Mouse (Mus musculus): ENCODE results near the gene Papolg. TPM values are rescaled to one million over a fixed set of nuclear protein-coding genes. Genes with fewer than 3 reads are reported as not detected.
A peak's percentile ranks its signal among the peaks of the same experiment; 100 is the strongest.
"Not testable (repeated sequence)": the region's sequence is repeated elsewhere in the genome, so short reads cannot be mapped to it uniquely, and the experiment has no call there.

Papolg gene
- total RNA-seq (2014; fragmentation: Nextera tagmentation) (10.7 and 16.3 TPM in 2 replicates), total RNA-seq (2017) (13.5 and 20.5 TPM in 2 replicates)

GRCm38 (mm10) chr11:23895060-23895426 is at the start of gene Papolg:
Gene Papolg, minus strand, starts transcription at chr11:23895253.
- peak; percentile 100 for ATAC-seq (replicated peaks; ENCODE audit: low FRiP score, low TSS enrichment, poor library complexity, severe bottlenecking)

DNA sequence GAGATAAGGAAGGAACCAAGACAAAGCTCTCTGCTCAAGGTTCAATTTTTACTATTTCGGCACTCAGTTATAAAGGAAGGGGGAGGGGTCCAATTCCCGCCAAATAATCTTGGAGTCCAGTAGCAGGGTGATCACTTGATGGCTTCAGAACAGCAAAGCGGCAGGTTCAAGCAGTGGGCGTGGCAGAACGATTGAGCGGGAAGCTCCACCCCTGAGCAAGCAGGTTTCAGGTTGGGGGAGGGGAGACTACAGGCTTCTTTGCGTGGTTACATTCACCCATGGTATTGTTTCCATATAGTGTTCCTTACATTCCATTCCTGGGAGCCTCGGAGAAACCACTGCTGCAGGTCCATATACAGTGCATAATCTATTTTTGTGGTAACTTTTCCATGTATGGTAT is 33.1 kb upstream of the Papolg start:
- ATAC-seq (replicated peaks; ENCODE audit: low FRiP score, low TSS enrichment, poor library complexity, severe bottlenecking), result not testable (repeated sequence)

GRCm38 (mm10) chr11:23927643-23928042 is 32.6 kb upstream of the Papolg start:
- no peak for ATAC-seq (replicated peaks; ENCODE audit: low FRiP score, low TSS enrichment, poor library complexity, severe bottlenecking)

GRCm38 (mm10) chr11:23913824-23914223 is 18.8 kb upstream of the Papolg start:
- ATAC-seq (replicated peaks; ENCODE audit: low FRiP score, low TSS enrichment, poor library complexity, severe bottlenecking), result not testable (repeated sequence)

- no peak for ATAC-seq (replicated peaks; ENCODE audit: low FRiP score, low TSS enrichment, poor library complexity, severe bottlenecking)
These were observed 8.9 kb upstream of the Papolg start for GRCm38 (mm10) chr11:23903909-23904308.

DNA sequence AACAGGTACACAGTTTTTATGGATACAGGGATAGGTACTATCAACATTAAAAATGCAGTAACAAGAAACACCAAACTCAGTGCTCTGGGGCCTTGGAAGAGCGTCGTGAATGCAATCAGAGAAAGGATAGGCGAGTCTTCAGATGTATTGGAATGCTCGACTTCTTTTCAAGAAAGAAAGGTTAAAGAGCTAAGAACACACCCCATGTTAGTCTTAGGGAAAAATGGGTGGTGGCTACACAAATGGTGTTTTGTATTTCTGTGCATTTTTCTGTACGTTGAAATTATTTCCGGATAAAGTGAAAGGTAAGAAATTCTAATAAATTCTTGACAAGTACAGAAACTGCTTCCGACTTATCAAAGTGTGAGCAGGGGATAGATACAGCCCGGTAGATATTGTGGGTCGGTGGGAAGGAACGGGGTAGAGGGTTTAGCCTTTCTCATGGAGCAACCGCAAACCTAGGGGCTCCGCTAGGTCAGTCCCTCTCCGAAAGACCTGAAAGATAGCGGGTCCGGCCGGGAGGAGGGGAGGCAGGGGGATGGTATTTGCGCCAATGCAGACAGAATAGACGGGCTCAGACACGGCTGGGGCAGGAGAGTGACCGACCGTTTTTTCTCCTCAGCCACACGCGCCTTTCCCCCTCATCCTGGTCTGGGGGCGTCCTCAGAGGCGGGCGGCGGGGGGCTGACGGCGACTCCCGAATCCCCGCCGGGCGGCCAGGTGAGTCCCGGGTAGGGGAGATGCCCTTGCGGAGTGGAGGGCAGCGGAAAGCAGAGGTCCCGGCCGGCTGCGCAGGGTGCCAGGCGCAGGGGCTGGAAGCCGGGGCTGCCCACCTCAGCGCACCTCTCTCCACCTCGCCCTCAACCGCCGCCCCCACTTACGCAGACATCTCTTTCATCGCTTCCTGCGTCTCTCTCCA is 653 bp downstream of the Papolg start:
- peak; percentile 89 for ATAC-seq (replicated peaks; ENCODE audit: low FRiP score, low TSS enrichment, poor library complexity, severe bottlenecking)

DNA sequence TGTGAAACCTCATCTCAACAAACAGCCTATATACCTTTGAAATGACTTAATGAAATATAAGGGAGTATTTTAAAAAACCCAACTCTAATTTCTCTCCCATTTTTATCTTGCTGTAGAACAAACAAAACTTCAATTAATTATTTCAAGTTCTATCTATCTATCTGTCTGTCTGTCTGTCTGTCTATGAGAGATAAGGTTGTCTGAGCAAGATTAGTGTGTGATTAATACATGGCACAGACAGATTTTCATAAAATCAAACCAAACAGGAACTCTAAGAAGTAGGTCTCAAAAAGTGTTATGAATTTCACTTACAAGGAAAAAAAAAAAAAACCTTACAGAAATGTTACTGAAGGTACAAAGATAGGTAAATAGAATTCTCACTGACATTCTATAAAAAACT is 1.5 kb downstream of the Papolg start:
- ATAC-seq (replicated peaks; ENCODE audit: low FRiP score, low TSS enrichment, poor library complexity, severe bottlenecking), result no peak

DNA sequence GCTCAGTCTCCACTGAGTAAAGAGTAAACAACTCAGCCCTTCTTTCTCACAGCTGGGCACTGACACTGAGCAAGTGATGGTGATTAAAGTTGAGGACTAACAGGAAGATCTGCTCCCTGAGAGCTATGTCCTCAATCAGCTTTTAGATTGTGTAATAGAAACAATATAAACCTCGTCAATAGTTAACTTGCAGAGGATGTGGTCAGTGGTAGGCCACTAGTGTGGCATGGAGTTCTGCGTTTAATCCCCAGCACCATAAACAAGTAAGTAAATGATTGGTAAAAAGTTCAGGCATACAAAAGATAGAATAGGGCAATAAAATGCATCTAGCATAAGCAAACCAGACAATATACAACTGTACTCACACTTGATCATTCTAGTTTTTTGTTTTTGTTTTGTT is 30.7 kb downstream of the Papolg start:
- no peak for ATAC-seq (replicated peaks; ENCODE audit: low FRiP score, low TSS enrichment, poor library complexity, severe bottlenecking)

- ATAC-seq (replicated peaks; ENCODE audit: low FRiP score, low TSS enrichment, poor library complexity, severe bottlenecking), result no peak
These were observed 38.3 kb downstream of the Papolg start for GRCm38 (mm10) chr11:23856723-23857112.

- no peak for ATAC-seq (replicated peaks; ENCODE audit: low FRiP score, low TSS enrichment, poor library complexity, severe bottlenecking)
These were observed 38.9 kb downstream of the Papolg start for GRCm38 (mm10) chr11:23856054-23856722.

- peak; percentile 97 for ATAC-seq (replicated peaks; ENCODE audit: low FRiP score, low TSS enrichment, poor library complexity, severe bottlenecking)
These were observed 39.8 kb downstream of the Papolg start for GRCm38 (mm10) chr11:23855182-23855802.

DNA sequence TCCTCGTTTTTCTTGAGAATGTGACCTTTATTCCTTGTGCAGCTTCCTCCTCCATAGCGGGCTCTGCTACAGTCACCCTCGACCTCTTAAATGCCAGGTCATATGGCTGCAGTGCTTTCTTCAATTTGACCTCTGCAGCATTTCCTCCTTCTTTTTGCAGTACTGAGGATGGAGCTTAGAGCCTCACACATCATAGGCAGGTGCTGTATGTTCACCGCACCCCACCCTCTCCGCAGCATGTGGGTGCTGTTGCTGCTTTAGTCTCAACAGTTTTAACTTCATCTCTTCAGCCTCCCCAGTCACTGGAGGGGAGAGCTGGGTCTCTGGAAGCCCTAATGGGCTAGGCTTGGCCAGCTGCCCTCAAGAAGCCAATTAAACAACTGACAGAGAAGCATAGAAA is 41.7 kb downstream of the Papolg start:
- no peak for ATAC-seq (replicated peaks; ENCODE audit: low FRiP score, low TSS enrichment, poor library complexity, severe bottlenecking)

DNA sequence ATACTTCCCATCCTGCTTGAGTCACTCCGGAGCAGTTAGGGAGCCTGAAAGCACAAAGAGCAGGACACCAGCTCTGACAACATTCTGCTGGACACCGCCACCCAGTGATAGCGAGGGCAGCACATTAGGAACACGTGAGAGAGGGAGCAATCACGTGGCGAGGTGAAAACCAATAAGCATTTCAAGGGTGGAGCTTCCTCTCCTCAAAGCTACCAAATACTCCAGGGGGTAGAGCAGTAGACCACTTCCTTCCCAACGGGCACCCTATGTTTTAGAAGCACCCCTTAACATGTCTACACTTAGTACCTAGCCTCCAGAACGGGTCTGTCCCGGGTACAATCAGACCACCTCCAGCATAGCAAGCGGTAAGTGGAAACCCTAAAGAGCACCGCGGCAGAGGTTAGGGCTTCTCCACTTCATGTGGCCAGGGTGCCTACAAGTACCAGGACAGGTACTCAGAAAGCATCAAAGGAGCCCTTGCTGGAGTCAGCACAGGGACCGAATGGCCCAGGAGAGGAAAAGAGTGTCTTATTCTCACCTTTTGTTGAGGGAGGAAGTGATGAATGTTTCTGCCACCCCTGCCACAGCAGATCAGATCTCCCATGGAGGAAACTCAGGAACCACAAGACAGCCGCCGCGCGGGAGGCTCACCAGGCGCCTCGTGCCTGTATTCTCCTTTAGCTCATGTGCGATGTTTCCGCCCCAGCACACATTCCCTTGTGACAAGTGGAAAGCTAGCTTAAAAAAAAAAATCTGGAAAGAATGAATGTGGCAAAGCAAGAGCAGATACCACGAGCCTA is 48.8 kb downstream of the Papolg start:
- peak; percentile 85 for ATAC-seq (replicated peaks; ENCODE audit: low FRiP score, low TSS enrichment, poor library complexity, severe bottlenecking)

DNA sequence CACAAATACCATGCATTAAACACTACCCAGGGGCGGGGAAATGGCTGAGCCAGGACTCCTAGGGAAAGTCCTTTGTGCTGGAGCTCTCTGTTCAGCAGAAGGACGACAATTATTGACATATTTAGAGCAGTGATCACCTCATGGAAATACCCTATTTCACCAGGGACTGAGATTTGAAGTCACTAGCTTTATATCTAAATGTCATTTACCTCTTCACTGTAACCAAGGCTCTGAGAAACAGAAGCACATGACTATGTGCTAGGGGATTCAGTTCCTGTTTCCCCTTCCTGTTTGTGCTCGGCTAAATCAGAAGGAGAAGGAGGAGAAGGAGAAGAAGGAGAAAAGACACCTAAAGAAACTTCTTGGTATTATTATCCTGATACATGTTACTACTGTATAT is 71.8 kb downstream of the Papolg start:
- no peak for ATAC-seq (replicated peaks; ENCODE audit: low FRiP score, low TSS enrichment, poor library complexity, severe bottlenecking)

- no peak for ATAC-seq (replicated peaks; ENCODE audit: low FRiP score, low TSS enrichment, poor library complexity, severe bottlenecking)
These were observed 73.4 kb downstream of the Papolg start for GRCm38 (mm10) chr11:23821652-23822051.

- ATAC-seq (replicated peaks; ENCODE audit: low FRiP score, low TSS enrichment, poor library complexity, severe bottlenecking), result no peak
These were observed 74.1 kb downstream of the Papolg start for GRCm38 (mm10) chr11:23820977-23821376.

- peak; percentile 41; the same call in 1 of the 2 replicates for ATAC-seq (replicated peaks; ENCODE audit: low FRiP score, low TSS enrichment, poor library complexity, severe bottlenecking)
These were observed 76.3 kb downstream of the Papolg start for GRCm38 (mm10) chr11:23818745-23819144.

All from megakaryocyte-erythroid progenitor cell, adult 5-6 weeks (primary cell).